Mouse (Mus musculus) thymus, adult 2 months (tissue): Measurements from ENCODE around the gene Cend1.
"Not testable (repeated sequence)": the region's sequence is repeated elsewhere in the genome, so short reads cannot be mapped to it uniquely, and the experiment has no call there.

Experiments
- CTCF ChIP-seq: fragments of 200-500 bp; IDR thresholded peaks from 2 replicates; pipeline ENCODE4 v1.5.1; 2012; ENCODE audit warnings: mild to moderate bottlenecking, control low read depth, low read length, moderate library complexity, borderline replicate concordance; ENCODE audit not compliant: control insufficient read depth, poor library complexity, insufficient read depth; ENCODE audit errors: extremely low read depth
- POLR2A ChIP-seq: fragments of 200-500 bp; IDR thresholded peaks from 2 replicates; pipeline ENCODE4 v1.6.1; 2012; ENCODE audit warnings: mild to moderate bottlenecking, low read length, control low read depth, moderate library complexity; ENCODE audit not compliant: control insufficient read depth, poor library complexity, insufficient read depth; ENCODE audit errors: extremely low read depth

DNA sequence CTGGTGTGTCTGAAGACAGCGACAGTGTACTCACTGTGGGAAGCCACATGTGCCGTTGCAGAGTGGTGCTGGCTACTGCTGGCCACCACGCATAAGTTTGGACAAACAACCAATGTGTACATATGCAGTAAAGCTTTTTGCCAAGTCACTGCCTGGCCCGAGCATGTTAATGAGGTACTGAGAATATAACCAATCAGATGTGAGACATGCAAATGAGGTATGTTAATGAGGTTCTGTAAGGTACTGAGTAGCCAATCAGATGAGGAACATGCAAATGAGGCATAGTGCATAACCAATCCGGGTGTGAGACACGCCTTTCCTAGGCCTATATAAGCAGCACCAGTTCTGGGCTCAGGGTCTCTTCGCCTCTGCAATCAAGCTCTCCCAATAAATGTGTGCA is 21.6 kb downstream of the Cend1 start:
- not testable (repeated sequence) for TF ChIP-seq CTCF, POLR2A
